Mouse (Mus musculus): ENCODE data around the gene Glt6d1.
"Not testable (repeated sequence)": the region's sequence is repeated elsewhere in the genome, so short reads cannot be mapped to it uniquely, and the experiment has no call there.

Gene Glt6d1

GRCm38 (mm10) chr2:25815748-25816147 is at the start of gene Glt6d1:
TSS of gene Glt6d1 (minus strand) at chr2:25815848.
- not testable (repeated sequence) for DNase-seq (ENCODE audit: low spot score)

DNA sequence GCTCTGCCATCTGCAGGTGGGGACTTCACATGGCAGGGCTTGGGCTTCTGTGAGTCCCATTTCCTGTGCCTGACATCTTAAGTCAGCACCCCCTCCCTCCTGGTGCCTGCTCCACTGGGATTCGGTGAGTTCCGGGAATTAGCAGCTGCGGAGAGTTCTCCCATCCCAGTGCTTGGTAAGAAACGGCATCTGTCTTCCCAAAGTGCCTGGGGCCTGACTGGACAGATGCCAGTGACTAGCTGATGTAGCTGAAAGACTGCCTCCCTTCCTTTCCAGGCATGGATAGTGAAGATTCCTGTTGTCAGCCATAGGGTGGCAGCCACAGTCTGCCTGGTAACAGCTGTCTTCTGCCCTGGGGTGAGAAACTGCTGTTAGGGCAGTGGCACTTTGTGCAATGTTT is 49.8 kb upstream of the Glt6d1 start:
- DNase-seq (ENCODE audit: low spot score), result peak; percentile 9

- DNase-seq (ENCODE audit: low spot score), result peak; percentile 18
These were observed 48.6 kb upstream of the Glt6d1 start for GRCm38 (mm10) chr2:25864230-25864629.

DNA sequence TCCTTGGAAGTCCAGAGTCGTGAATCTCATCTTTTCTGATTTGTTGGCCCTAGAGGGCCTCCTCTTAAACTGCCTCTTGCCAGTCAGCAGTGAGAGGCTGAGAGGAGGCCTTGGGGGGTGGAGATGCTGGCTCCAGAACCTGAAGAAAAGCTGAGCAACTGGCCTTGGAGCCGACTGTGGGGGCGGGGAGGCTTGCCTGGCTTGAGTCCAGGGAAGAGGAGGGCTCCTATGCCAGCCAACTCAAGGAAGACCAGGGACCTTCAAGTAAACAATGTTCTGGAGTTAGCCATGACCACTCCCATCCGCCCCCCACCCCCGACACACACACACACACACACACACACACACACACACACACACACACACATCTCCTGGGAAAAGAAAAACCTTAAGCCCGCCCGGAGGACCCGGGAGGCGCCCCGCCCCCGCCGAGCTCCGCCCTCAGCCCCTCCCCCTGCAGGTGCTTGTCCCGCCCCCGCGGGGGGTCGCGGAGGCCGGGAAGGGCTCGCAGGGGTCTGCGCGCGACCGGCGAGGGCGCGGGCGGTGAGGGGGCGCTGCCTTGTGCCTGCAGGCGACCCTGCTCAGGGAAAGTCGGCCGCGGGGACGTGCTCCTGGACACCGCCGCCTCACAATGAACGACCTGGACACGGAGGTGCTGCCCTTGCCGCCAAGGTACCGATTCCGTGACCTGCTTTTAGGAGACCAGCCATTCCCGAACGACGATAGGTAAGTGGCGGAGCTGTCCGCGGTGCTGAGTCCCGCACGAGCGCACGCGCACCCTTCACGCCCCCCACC is 47.9 kb upstream of the Glt6d1 start, which contains the start of gene Kcnt1:
Kcnt1 (plus strand) TSS at position 398 of the 795 bp plus-strand sequence.
- peak; percentile 71 for DNase-seq (ENCODE audit: low spot score)

DNA sequence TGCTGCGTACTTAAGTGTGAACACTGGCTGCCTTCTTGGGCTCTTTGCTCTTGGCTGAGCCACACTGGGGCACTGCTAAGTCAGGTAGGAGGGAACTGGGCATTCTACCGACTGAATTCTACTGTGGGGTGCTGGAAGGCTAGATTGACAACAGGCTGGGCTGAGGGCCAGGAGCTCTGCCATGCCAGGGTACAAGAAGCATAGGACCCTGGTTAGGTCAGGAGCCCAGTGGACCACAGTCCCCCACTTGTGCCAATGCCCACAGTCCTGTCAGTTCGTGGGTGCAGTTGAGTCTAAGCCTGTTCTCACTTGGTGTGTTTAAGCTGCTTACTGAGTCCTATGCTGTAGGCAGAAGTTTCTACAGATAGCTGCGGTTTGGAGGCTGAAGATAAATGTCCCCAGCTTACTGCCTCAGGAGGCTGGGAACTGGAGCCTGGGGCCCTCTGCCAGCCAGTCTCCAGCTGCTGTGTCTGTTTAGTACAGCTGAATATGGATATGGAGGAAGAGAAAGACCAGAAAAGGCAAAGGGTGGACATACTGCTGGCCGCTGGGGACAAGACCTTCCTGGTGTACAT is 47.1 kb upstream of the Glt6d1 start:
- no peak for DNase-seq (ENCODE audit: low spot score)

DNA sequence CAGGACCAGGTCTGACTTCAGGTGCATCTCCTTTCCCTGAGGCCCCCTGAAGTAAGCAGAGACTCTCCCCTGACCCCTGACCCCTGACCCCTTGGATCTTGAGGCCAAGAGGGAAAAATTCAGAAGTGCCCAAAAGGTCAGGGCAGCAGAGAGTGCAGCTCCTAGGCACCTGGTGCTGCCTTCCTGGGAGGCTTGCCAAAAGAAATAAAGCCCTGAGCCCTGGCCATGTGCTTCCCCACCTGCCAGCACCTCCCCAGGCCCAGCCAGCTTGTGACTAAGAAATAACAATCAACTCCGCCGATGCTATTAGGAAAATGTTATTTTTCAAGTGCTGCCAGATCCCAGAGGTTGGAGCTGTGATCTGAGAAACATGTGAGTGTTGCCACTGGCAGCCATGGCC is 46.4 kb upstream of the Glt6d1 start:
- DNase-seq (ENCODE audit: low spot score), result no peak

- no peak for DNase-seq (ENCODE audit: low spot score)
These were observed 44.2 kb upstream of the Glt6d1 start for GRCm38 (mm10) chr2:25859891-25860290.

DNA sequence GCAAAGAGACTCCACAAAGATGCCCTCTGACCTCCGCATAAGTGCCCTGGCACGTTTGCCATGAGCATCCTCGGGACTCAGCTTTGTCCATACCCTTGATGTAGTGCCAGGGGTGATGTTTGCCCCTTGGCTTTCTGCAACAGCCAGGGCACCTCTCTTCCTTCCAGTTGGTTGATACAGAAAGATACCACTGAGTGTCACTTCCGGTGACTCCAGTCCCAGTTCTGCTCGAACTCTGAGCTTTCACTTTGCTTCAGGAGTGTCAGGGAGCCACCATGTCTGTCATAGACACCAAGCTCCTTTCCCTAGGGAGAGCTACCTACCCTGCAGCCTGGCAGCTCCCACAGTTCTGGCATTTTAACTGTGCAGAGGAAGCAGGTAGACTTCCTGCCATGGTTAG is 38.4 kb upstream of the Glt6d1 start:
- DNase-seq (ENCODE audit: low spot score), result no peak

- DNase-seq (ENCODE audit: low spot score), result no peak
These were observed 37.0 kb upstream of the Glt6d1 start for GRCm38 (mm10) chr2:25852626-25853025.

GRCm38 (mm10) chr2:25850330-25850729 is 34.7 kb upstream of the Glt6d1 start:
- peak; percentile 29 for DNase-seq (ENCODE audit: low spot score)

- no peak for DNase-seq (ENCODE audit: low spot score)
These were observed 31.6 kb upstream of the Glt6d1 start, which contains the start of gene Sohlh1 for GRCm38 (mm10) chr2:25847226-25847625. TSS of gene Sohlh1 (minus strand) at chr2:25847248.

DNA sequence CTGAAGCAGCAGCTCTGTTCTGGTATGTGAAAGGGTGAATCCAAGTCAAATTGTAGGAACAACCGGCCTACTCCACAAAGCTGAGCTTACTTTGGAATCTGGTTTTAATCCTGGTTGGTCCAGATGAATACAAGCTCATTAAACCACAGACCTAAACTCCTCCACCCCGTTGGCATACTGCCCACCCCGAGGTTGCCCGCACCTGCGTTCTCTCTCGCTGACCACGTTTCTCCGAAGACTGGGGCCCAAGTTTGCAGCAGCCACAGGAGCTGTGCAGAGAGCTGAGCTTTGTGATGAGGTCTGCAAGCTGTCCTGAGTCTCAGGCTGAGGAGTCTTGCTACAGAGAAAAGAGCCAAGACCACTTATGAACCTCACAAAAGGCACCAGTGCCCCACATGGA is 30.9 kb upstream of the Glt6d1 start:
- no peak for DNase-seq (ENCODE audit: low spot score)

GRCm38 (mm10) chr2:25844097-25844496 is 28.4 kb upstream of the Glt6d1 start:
- DNase-seq (ENCODE audit: low spot score), result no peak

GRCm38 (mm10) chr2:25842758-25843157 is 27.1 kb upstream of the Glt6d1 start:
- DNase-seq (ENCODE audit: low spot score), result no peak

GRCm38 (mm10) chr2:25842161-25842560 is 26.5 kb upstream of the Glt6d1 start:
- DNase-seq (ENCODE audit: low spot score), result no peak

DNA sequence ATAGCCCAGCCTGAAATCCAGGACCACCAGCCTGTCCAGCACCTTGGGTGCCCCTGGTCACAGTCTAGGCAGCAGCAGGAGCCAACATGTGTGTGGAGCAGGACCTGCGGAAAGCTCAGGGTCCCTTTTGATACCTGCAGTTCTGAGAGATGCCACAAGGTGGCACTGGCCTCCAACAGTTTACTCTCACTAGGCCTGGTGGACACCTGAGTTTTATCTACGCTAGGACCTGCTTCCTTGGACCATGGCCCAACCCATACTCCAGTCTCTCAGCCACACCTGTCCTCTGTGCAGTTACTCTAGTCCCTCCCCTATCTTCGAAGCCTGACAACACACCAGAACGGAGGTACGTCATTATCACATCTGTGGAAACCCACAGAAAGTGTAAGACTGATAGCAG is 20.6 kb upstream of the Glt6d1 start:
- DNase-seq (ENCODE audit: low spot score), result peak; percentile 78

- no peak for DNase-seq (ENCODE audit: low spot score)
These were observed 15.1 kb upstream of the Glt6d1 start for GRCm38 (mm10) chr2:25830786-25831185.

- no peak for DNase-seq (ENCODE audit: low spot score)
These were observed 12.8 kb upstream of the Glt6d1 start for GRCm38 (mm10) chr2:25828344-25828947.

DNA sequence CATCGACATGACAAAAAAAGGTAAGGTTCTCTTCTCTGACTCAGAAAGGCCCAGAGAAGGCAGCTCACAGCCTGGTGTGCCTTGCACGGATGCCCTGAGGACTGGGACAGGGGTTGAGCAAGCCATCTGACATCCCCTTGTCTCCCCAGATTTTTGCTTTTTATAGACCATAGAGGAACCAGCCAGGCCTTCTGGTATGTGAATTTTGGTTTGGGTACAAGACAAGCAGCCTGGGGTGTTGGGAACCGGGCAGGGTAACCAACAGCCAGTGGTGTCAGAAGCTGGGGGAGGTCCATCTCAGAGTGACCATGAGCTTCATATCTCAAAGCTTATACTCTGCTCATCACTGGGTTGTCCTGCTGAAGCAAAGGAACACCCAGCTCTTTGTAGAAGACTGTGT is 9.1 kb upstream of the Glt6d1 start:
- no peak for DNase-seq (ENCODE audit: low spot score)

GRCm38 (mm10) chr2:25822806-25823205 is 7.2 kb upstream of the Glt6d1 start, which contains the start of gene Lcn9:
TSS of gene Lcn9 (plus strand) at chr2:25823153.
- DNase-seq (ENCODE audit: low spot score), result no peak

GRCm38 (mm10) chr2:25813364-25813763 is 2.3 kb downstream of the Glt6d1 start:
- DNase-seq (ENCODE audit: low spot score), result no peak

- no peak for DNase-seq (ENCODE audit: low spot score)
These were observed 3.9 kb downstream of the Glt6d1 start for GRCm38 (mm10) chr2:25811711-25812110.

DNA sequence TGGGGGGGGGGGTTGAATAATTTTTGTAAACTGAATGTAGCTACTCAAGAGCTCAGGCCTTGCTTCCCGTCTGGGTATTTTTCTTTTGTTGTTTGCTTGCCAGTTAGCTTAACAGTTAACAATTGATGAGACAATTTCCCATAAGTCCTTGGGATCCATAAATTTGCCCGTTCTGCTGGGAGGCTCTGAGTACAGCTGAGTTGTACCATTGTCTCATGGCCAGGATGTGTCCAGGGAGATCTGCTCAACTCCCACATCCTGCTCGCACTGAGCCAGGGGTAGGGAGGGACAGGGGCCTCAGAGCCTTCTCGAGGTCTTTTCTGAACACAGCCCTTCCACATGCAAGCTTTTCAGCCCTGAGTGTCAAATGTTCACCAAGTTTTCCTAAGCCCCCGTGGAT is 17.6 kb downstream of the Glt6d1 start:
- DNase-seq (ENCODE audit: low spot score), result peak; percentile 16

Measured in embryo, embryonic 10 days (tissue).